Mouse (Mus musculus): ENCODE measurements around the gene Srebf2. TPM values are rescaled to one million over a fixed set of nuclear protein-coding genes. Genes with fewer than 3 reads are reported as not detected.
A peak's percentile ranks its signal among the peaks of the same experiment; 100 is the strongest.

Gene Srebf2
- polyA plus RNA-seq, 1 experiment from 2014 or later, result 172 TPM

- WGBS, result 35% methylated on average over 11 of the region's 11 CpGs
- no peak for ATAC-seq
- H3K27ac ChIP-seq, result no peak overlapping the region
- H3K4me2 ChIP-seq (replicated peaks), result no peak overlapping the region
- H3K36me3 ChIP-seq, result no peaks in the 10 kb centered on the region
- H3K4me3 ChIP-seq (replicated peaks), result no peak overlapping the region
- no peak overlapping the region for H3K9ac ChIP-seq
- peaks cover 16% of the 10 kb centered on the region for H3K4me1 ChIP-seq (replicated peaks)
- peaks cover 74% of the 10 kb centered on the region for H3K27me3 ChIP-seq (replicated peaks)
- H3K9me3 ChIP-seq, result no peaks in the 10 kb centered on the region
Measured at GRCm38 (mm10) chr15:82215332-82216046, 68.5 kb downstream of the Srebf2 start.

GRCm38 (mm10) chr15:82216142-82216827 lies 69.3 kb downstream of the Srebf2 start:
- Histone ChIP-seq H3K4me3 (replicated peaks) (no peak overlapping the region), H3K27me3 (replicated peaks) (peaks cover 71% of the 10 kb centered on the region), H3K4me2 (replicated peaks) (no peak overlapping the region), H3K36me3 (no peaks in the 10 kb centered on the region), H3K9me3 (no peaks in the 10 kb centered on the region), H3K27ac (no peak overlapping the region), H3K9ac (no peak overlapping the region), H3K4me1 (replicated peaks) (peaks cover 16% of the 10 kb centered on the region)
- 55% methylated on average over 20 of the region's 20 CpGs for WGBS
- no peak for ATAC-seq

- H3K27ac ChIP-seq, result no peak overlapping the region
- no peak for ATAC-seq
- H3K4me3 ChIP-seq (replicated peaks), result no peak overlapping the region
- peaks cover 64% of the 10 kb centered on the region for H3K27me3 ChIP-seq (replicated peaks)
- H3K9me3 ChIP-seq, result no peaks in the 10 kb centered on the region
- no peak overlapping the region for H3K9ac ChIP-seq
- 25% methylated on average over 7 of the region's 7 CpGs for WGBS
- peaks cover 9% of the 10 kb centered on the region for H3K4me1 ChIP-seq (replicated peaks)
- no peak overlapping the region for H3K4me2 ChIP-seq (replicated peaks)
- no peaks in the 10 kb centered on the region for H3K36me3 ChIP-seq
Measured at GRCm38 (mm10) chr15:82217039-82217438, 70.1 kb downstream of the Srebf2 start.

GRCm38 (mm10) chr15:82217980-82218379 lies 71.0 kb downstream of the Srebf2 start:
- Histone ChIP-seq H3K4me1 (replicated peaks) (no peaks in the 10 kb centered on the region), H3K27me3 (replicated peaks) (peaks cover 61% of the 10 kb centered on the region), H3K4me2 (replicated peaks) (no peak overlapping the region), H3K9ac (no peak overlapping the region), H3K4me3 (replicated peaks) (no peak overlapping the region), H3K36me3 (no peaks in the 10 kb centered on the region), H3K27ac (no peak overlapping the region), H3K9me3 (no peaks in the 10 kb centered on the region)
- WGBS, result 41% methylated on average over 9 of the region's 9 CpGs
- ATAC-seq, result no peak

- Histone ChIP-seq H3K4me1 (replicated peaks) (peaks cover 3% of the 10 kb centered on the region), H3K9me3 (no peaks in the 10 kb centered on the region), H3K4me2 (replicated peaks) (no peak overlapping the region), H3K9ac (no peak overlapping the region), H3K36me3 (no peaks in the 10 kb centered on the region), H3K27me3 (replicated peaks) (peaks cover 57% of the 10 kb centered on the region), H3K4me3 (replicated peaks) (no peak overlapping the region), H3K27ac (no peak overlapping the region)
- 76% methylated on average over 26 of the region's 26 CpGs for WGBS
- no peak for ATAC-seq
Measured at GRCm38 (mm10) chr15:82218778-82219666, 72.0 kb downstream of the Srebf2 start.

- 78% methylated on average over 11 of the region's 12 CpGs for WGBS
- Histone ChIP-seq H3K27ac (no peak overlapping the region), H3K9me3 (no peaks in the 10 kb centered on the region), H3K4me1 (replicated peaks) (peaks cover 10% of the 10 kb centered on the region), H3K4me3 (replicated peaks) (no peak overlapping the region), H3K4me2 (replicated peaks) (no peak overlapping the region), H3K27me3 (replicated peaks) (peaks cover 62% of the 10 kb centered on the region), H3K36me3 (no peaks in the 10 kb centered on the region), H3K9ac (no peak overlapping the region)
- ATAC-seq, result no peak
Measured at GRCm38 (mm10) chr15:82220003-82220675, 73.2 kb downstream of the Srebf2 start.

- H3K9me3 ChIP-seq, result no peaks in the 10 kb centered on the region
- no peak overlapping the region for H3K4me3 ChIP-seq (replicated peaks)
- H3K4me1 ChIP-seq (replicated peaks), result peaks cover 10% of the 10 kb centered on the region
- no peak overlapping the region for H3K9ac ChIP-seq
- no peak overlapping the region for H3K4me2 ChIP-seq (replicated peaks)
- H3K27ac ChIP-seq, result no peak overlapping the region
- no peak for ATAC-seq
- whole genome bisulfite sequencing, result 74% methylated on average over 14 of the region's 14 CpGs
- H3K27me3 ChIP-seq (replicated peaks), result peaks cover 60% of the 10 kb centered on the region
- H3K36me3 ChIP-seq, result no peaks in the 10 kb centered on the region
Measured at GRCm38 (mm10) chr15:82221104-82221860, 74.3 kb downstream of the Srebf2 start.

- Histone ChIP-seq H3K4me3 (replicated peaks) (no peak overlapping the region), H3K27me3 (replicated peaks) (peaks cover 45% of the 10 kb centered on the region), H3K4me1 (replicated peaks) (peaks cover 10% of the 10 kb centered on the region), H3K4me2 (replicated peaks) (no peak overlapping the region), H3K9me3 (no peaks in the 10 kb centered on the region), H3K27ac (no peak overlapping the region), H3K36me3 (no peaks in the 10 kb centered on the region), H3K9ac (no peak overlapping the region)
- 40% methylated on average over 7 of the region's 7 CpGs for WGBS
- ATAC-seq, result no peak
Measured at GRCm38 (mm10) chr15:82223251-82223650, 76.3 kb downstream of the Srebf2 start.

- no peak within 1 kb of the TSS; the same call in 1 of the 2 replicates for H3K9ac ChIP-seq
- no peaks in the 10 kb centered on the region for H3K9me3 ChIP-seq
- peaks cover 10% of the 10 kb centered on the region for H3K4me1 ChIP-seq (replicated peaks)
- peaks cover 41% of the 10 kb centered on the region for H3K27me3 ChIP-seq (replicated peaks)
- peak within 1 kb of the TSS; percentile 79 for H3K4me2 ChIP-seq (replicated peaks)
- peak; percentile 62; the same call in 1 of the 2 replicates for ATAC-seq
- 1% methylated on average over 44 of the region's 44 CpGs for WGBS
- H3K27ac ChIP-seq, result no peak within 1 kb of the TSS
- peak within 1 kb of the TSS; percentile 33 for H3K4me3 ChIP-seq (replicated peaks)
- H3K36me3 ChIP-seq, result no peaks in the 10 kb centered on the region
Measured at GRCm38 (mm10) chr15:82223657-82224601, 76.9 kb downstream of the Srebf2 start, which contains the start of gene Tnfrsf13c. Tnfrsf13c (minus strand) TSS chr15:82224369.

- peak overlapping the region; percentile 79 for H3K4me2 ChIP-seq (replicated peaks)
- no peak overlapping the region for H3K27ac ChIP-seq
- no peak overlapping the region; the same call in 1 of the 2 replicates for H3K4me3 ChIP-seq (replicated peaks)
- WGBS, result 42% methylated on average over 7 of the region's 7 CpGs
- no peak overlapping the region for H3K9ac ChIP-seq
- H3K36me3 ChIP-seq, result no peaks in the 10 kb centered on the region
- peaks cover 15% of the 10 kb centered on the region for H3K4me1 ChIP-seq (replicated peaks)
- H3K27me3 ChIP-seq (replicated peaks), result peaks cover 39% of the 10 kb centered on the region
- H3K9me3 ChIP-seq, result no peaks in the 10 kb centered on the region
- ATAC-seq, result no peak
Measured at GRCm38 (mm10) chr15:82224602-82225215, 77.7 kb downstream of the Srebf2 start.
